Mouse (Mus musculus): Measurements from ENCODE around the gene Rgsl1.

DNA sequence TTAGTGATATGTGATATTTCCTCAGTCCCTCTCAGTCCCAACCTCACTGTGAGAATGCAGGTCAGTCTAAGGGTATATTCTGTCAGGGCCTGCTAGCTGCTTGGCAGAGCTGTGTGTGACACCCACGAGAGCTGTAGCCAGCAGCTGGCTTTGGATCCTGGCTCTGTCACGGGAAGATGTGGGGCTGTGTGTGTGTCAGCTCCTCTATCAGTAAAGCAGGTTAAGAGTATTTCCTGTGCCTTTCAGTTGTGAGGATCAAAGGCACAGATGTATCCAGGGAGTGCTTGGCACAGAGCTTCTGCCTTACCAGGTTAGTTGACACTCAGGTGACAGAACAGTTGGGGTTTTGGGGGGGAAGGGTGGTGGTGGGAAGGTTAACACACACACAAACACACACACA, 114.1 kb downstream of the Rgsl1 start:
- TF ChIP-seq BHLHE40 (IDR thresholded peaks at IDR 0.05; ENCODE audit: borderline replicate concordance, low read depth, low read length) = no peak
- no peak for TF ChIP-seq JUND (IDR thresholded peaks at IDR 0.05; ENCODE audit: low read depth, low read length)
- TF ChIP-seq TAL1 (IDR thresholded peaks at IDR 0.05; ENCODE audit: low read length) = no peak
- no peak for TF ChIP-seq CTCF (IDR thresholded peaks at IDR 0.05 in 2 of 3, conservative IDR thresholded peaks at IDR 0.05 in 1 of 3; ENCODE audit: control insufficient read depth in 1 of 3, insufficient read depth in 1 of 3, low read depth in 2 of 3, low read length in 3 of 3, poor library complexity in 1 of 3, severe bottlenecking in 1 of 3)
- TF ChIP-seq GABPA (IDR thresholded peaks at IDR 0.05; ENCODE audit: low read depth, low read length) = no peak
- no peak for TF ChIP-seq RCOR1 (IDR thresholded peaks at IDR 0.05; ENCODE audit: low read depth, low read length)
- TF ChIP-seq USF1 (IDR thresholded peaks at IDR 0.05; ENCODE audit: low read depth, low read length) = no peak

Measured in MEL (cell line).